8 mouse cellular contexts compared by ENCODE assay signal in genomic region chr7:24610879-24611494, GRCm38 (mm10). TPM values are rescaled to one million over a fixed set of nuclear protein-coding genes. Genes with fewer than 3 reads are reported as not detected.
DNase-seq lines count a peak whose midpoint lies in the region; ATAC-seq and TF ChIP-seq lines count a peak whose summit lies in the region.

No protein-coding gene starts in this region.

- no peak overlapping the region for H3K27ac ChIP-seq in ES-E14 (ENCODE audit: insufficient read depth, low read depth, low read length, poor library complexity, severe bottlenecking)
- H3K27ac ChIP-seq in gastrocnemius, adult 2 months: peak overlapping the region; percentile 59
- H3K27ac ChIP-seq in hindbrain, embryonic 15.5 days (replicated peaks): no peak overlapping the region
- no peak overlapping the region for H3K27ac ChIP-seq in limb, embryonic 14.5 days (replicated peaks; ENCODE audit: low read depth, low read length)
- H3K27ac ChIP-seq in midbrain, embryonic 14.5 days (replicated peaks; ENCODE audit: low read depth, low read length): no peak overlapping the region
- no peak overlapping the region for H3K27ac ChIP-seq in cerebellum, adult 2 months (ENCODE audit: insufficient read depth, low read length)

- H3K27me3 ChIP-seq in hindbrain, embryonic 15.5 days: peaks cover 50% of the 10 kb centered on the region
- peaks cover 38% of the 10 kb centered on the region for H3K27me3 ChIP-seq in limb, embryonic 14.5 days (ENCODE audit: control insufficient read depth, insufficient read depth, low read length)
- H3K27me3 ChIP-seq in midbrain, embryonic 14.5 days (ENCODE audit: control insufficient read depth, insufficient read depth, low read length): peaks cover 42% of the 10 kb centered on the region
- peaks cover 9% of the 10 kb centered on the region; the same call in 1 of the 2 replicates for H3K27me3 ChIP-seq in cerebellum, adult 2 months (ENCODE audit: control insufficient read depth, insufficient read depth, low read length)

- peak overlapping the region; percentile 45 to 68 for H3K4me3 ChIP-seq in ES-E14 (ENCODE audit: insufficient read depth in 1 of 2, low read depth in 1 of 2, low read length in 2 of 2, poor library complexity in 1 of 2, severe bottlenecking in 1 of 2)
- peak overlapping the region; percentile 86 for H3K4me3 ChIP-seq in gastrocnemius, adult 2 months
- H3K4me3 ChIP-seq in hindbrain, embryonic 15.5 days: peak overlapping the region; percentile 33
- peak overlapping the region; percentile 34 for H3K4me3 ChIP-seq in limb, embryonic 14.5 days (replicated peaks; ENCODE audit: low read length)
- peak overlapping the region; percentile 23 for H3K4me3 ChIP-seq in midbrain, embryonic 14.5 days (replicated peaks; ENCODE audit: low read depth, low read length)
- no peak overlapping the region for H3K4me3 ChIP-seq in cerebellum, adult 2 months (replicated peaks; ENCODE audit: insufficient read depth, low read depth, low read length)

- H3K4me2 ChIP-seq in hindbrain, embryonic 15.5 days: peak overlapping the region; percentile 56
- H3K4me2 ChIP-seq in limb, embryonic 14.5 days (replicated peaks; ENCODE audit: low read depth, low read length, severe bottlenecking): peak overlapping the region; percentile 61
- peak overlapping the region; percentile 45 for H3K4me2 ChIP-seq in midbrain, embryonic 14.5 days (ENCODE audit: low read length)

- intact Hi-C loops in gastrocnemius, adult 2 months (cut with DNase I): loop anchor here (2.0 kb wide), 1 partner anchor 18 kb away; no protein-coding TSS in a partner anchor

- H3K9ac ChIP-seq in ES-E14 (ENCODE audit: insufficient read depth, low read depth, low read length, poor library complexity, severe bottlenecking): peak overlapping the region; percentile 10
- no peak overlapping the region for H3K9ac ChIP-seq in hindbrain, embryonic 15.5 days
- H3K9ac ChIP-seq in limb, embryonic 14.5 days (ENCODE audit: low read depth, low read length, severe bottlenecking): no peak overlapping the region
- H3K9ac ChIP-seq in midbrain, embryonic 14.5 days (replicated peaks; ENCODE audit: low read length): no peak overlapping the region

- in situ Hi-C loops in ES-E14 (cut with MboI; ENCODE audit: low sequenced_read_pairs in 2 of 2, unreplicated experiment in 2 of 2): loop anchor here in 1 of 2 experiments (25.0 kb wide), 1 partner anchor 351 kb away; the partner anchor contains the start of gene Rabac1

- WGBS in hindbrain, embryonic 15.5 days: 1% methylated on average over 36 of the region's 36 CpGs
- WGBS in limb, embryonic 14.5 days: under 1% methylated on average over 36 of the region's 36 CpGs
- WGBS in midbrain, embryonic 14.5 days: under 1% methylated on average over 36 of the region's 36 CpGs
- 2% methylated on average over 36 of the region's 36 CpGs for WGBS in cerebellum, adult 2 months

- peak; percentile 21; the same call in 1 of the 2 replicates for ATAC-seq in hindbrain, embryonic 15.5 days (ENCODE audit: low FRiP score, low read depth)
- ATAC-seq in limb, embryonic 14.5 days (ENCODE audit: low FRiP score, low read depth): peak; percentile 21; the same call in 1 of the 2 replicates
- ATAC-seq in midbrain, embryonic 14.5 days (ENCODE audit: low FRiP score, low TSS enrichment): peak; percentile 64; the same call in 1 of the 2 replicates

- no peaks in the 10 kb centered on the region for H3K9me3 ChIP-seq in ES-E14 (ENCODE audit: control insufficient read depth, insufficient read depth, low read depth, low read length)
- H3K9me3 ChIP-seq in hindbrain, embryonic 15.5 days: no peaks in the 10 kb centered on the region
- no peaks in the 10 kb centered on the region for H3K9me3 ChIP-seq in limb, embryonic 14.5 days (ENCODE audit: control insufficient read depth, low read length)
- no peaks in the 10 kb centered on the region for H3K9me3 ChIP-seq in midbrain, embryonic 14.5 days (ENCODE audit: control insufficient read depth, low read length)

- peak; percentile 86 for DNase-seq in ES-E14 (ENCODE audit: low read depth, low spot score)
- DNase-seq in c-Kit-negative CD71-positive TER-119-positive erythroid progenitor cells, embryonic 14.5 days (ENCODE audit: low read depth, low spot score): peak; percentile 84
- peak; percentile 91 for DNase-seq in gastrocnemius, adult 2 months
- peak; percentile 78 for DNase-seq in limb, embryonic 14.5 days (ENCODE audit: low spot score)
- DNase-seq in midbrain, embryonic 14.5 days: peak; percentile 67
- peak; percentile 95 for DNase-seq in spleen, postnatal 10 days (ENCODE audit: low spot score in 2 of 2)
- DNase-seq in cerebellum, adult 2 months: no peak

- no peak for TF ChIP-seq CTCF in gastrocnemius, adult 2 months (IDR thresholded peaks at IDR 0.05)
- no peak for TF ChIP-seq CTCF in cerebellum, adult 2 months (IDR thresholded peaks at IDR 0.05; ENCODE audit: borderline replicate concordance, insufficient read depth, low read depth, low read length)

- H3K36me3 ChIP-seq in ES-E14 (ENCODE audit: control insufficient read depth, insufficient read depth, low read length, poor library complexity, severe bottlenecking): no peaks in the 10 kb centered on the region; the same call in 1 of the 2 replicates
- no peaks in the 10 kb centered on the region for H3K36me3 ChIP-seq in hindbrain, embryonic 15.5 days
- H3K36me3 ChIP-seq in limb, embryonic 14.5 days (ENCODE audit: control insufficient read depth, insufficient read depth, low read length): no peaks in the 10 kb centered on the region; the same call in 1 of the 2 replicates
- no peaks in the 10 kb centered on the region for H3K36me3 ChIP-seq in midbrain, embryonic 14.5 days (ENCODE audit: control insufficient read depth, insufficient read depth, low read length)

- no peak for TF ChIP-seq POLR2A in limb, embryonic 14.5 days (IDR thresholded peaks at IDR 0.05; ENCODE audit: borderline replicate concordance, extremely low read depth, insufficient read depth, insufficient read length)
- no peak for TF ChIP-seq POLR2A in cerebellum, adult 2 months (IDR thresholded peaks at IDR 0.05; ENCODE audit: borderline replicate concordance, insufficient read depth, low read length)

- peaks cover 0 to 12% of the 10 kb centered on the region in 2 experiments; a peak in 2 of 4 replicates for H3K4me1 ChIP-seq in ES-E14 (ENCODE audit: control insufficient read depth in 2 of 2, insufficient read depth in 2 of 2, low read length in 2 of 2, poor library complexity in 1 of 2)
- peaks cover 21% of the 10 kb centered on the region for H3K4me1 ChIP-seq in hindbrain, embryonic 15.5 days (replicated peaks)
- peaks cover 11% of the 10 kb centered on the region for H3K4me1 ChIP-seq in limb, embryonic 14.5 days (ENCODE audit: control insufficient read depth, insufficient read depth, low read length)
- peaks cover 10% of the 10 kb centered on the region; the same call in 1 of the 2 replicates for H3K4me1 ChIP-seq in midbrain, embryonic 14.5 days (ENCODE audit: control insufficient read depth, insufficient read depth, low read length)
- H3K4me1 ChIP-seq in cerebellum, adult 2 months (ENCODE audit: control insufficient read depth, insufficient read depth, low read length): peaks cover 4% of the 10 kb centered on the region; the same call in 1 of the 2 replicates

TF ChIP-seq in ES-E14, 5 proteins besides CTCF, POLR2A, EP300 and RAD21:
- TF ChIP-seq ZC3H11A (IDR thresholded peaks at IDR 0.05; ENCODE audit: borderline replicate concordance, low read depth, low read length) (no peak), MAFK (IDR thresholded peaks at IDR 0.05; ENCODE audit: insufficient read depth, low read depth, low read length) (no peak), ZNF384 (IDR thresholded peaks at IDR 0.05; ENCODE audit: low read depth, low read length) (no peak), HCFC1 (IDR thresholded peaks at IDR 0.05; ENCODE audit: borderline replicate concordance, insufficient read depth, low read length) (no peak), CHD2 (IDR thresholded peaks at IDR 0.05; ENCODE audit: low read depth, low read length) (no peak)

RNA-seq across cellular contexts. Expression of gene Phldb3, which starts 0.4 kb away (rescaled TPM):
- total RNA-seq in ES-E14 (2012; rRNA removed): 1.5 and 1.8 TPM in 2 replicates
- under 1 TPM; 0.54 to 0.59 TPM for total RNA-seq in gastrocnemius, adult 2 months (2021)
- polyA plus RNA-seq in hindbrain, embryonic 15.5 days (2015; fragmentation: Nextera tagmentation; extraction: Ambion mirVana): not detected in 2 replicates
- polyA plus RNA-seq in limb, embryonic 14.5 days (2012; rRNA removed): 4.1 and 5.5 TPM in 2 replicates
- 0.70 and 1.2 TPM in 2 replicates for polyA plus RNA-seq in limb, embryonic 14.5 days (2014; fragmentation: Nextera tagmentation; extraction: Ambion mirVana)
- polyA plus RNA-seq in midbrain, embryonic 14.5 days (2014; fragmentation: Nextera tagmentation; extraction: Ambion mirVana): not detected in 2 replicates
- 0.18 TPM in 1 of 2 replicates, not detected in the other for polyA plus RNA-seq in cerebellum, adult 2 months (2012; rRNA removed)

RNA-seq across cellular contexts. Expression of gene Zfp575, which starts 23.5 kb away (rescaled TPM):
- total RNA-seq in ES-E14 (2012; rRNA removed): 0.22 TPM in 1 of 2 replicates, not detected in the other
- under 1 TPM in 1 of 2 experiments, not detected in 1; 0.17 TPM for total RNA-seq in gastrocnemius, adult 2 months (2021)
- 14.8 and 19.7 TPM in 2 replicates for polyA plus RNA-seq in hindbrain, embryonic 15.5 days (2015; fragmentation: Nextera tagmentation; extraction: Ambion mirVana)
- polyA plus RNA-seq in limb, embryonic 14.5 days (2012; rRNA removed): 4.5 and 7.6 TPM in 2 replicates
- polyA plus RNA-seq in limb, embryonic 14.5 days (2014; fragmentation: Nextera tagmentation; extraction: Ambion mirVana): 5.0 TPM in 2 replicates
- polyA plus RNA-seq in midbrain, embryonic 14.5 days (2014; fragmentation: Nextera tagmentation; extraction: Ambion mirVana): 9.2 and 12.1 TPM in 2 replicates
- 1.4 TPM in 2 replicates for polyA plus RNA-seq in cerebellum, adult 2 months (2012; rRNA removed)

RNA-seq across cellular contexts. Expression of gene Ethe1, which starts 23.6 kb away (rescaled TPM):
- 14.3 and 14.7 TPM in 2 replicates for total RNA-seq in ES-E14 (2012; rRNA removed)
- 10 to 100 TPM; 22.0 to 27.4 TPM for total RNA-seq in gastrocnemius, adult 2 months (2021)
- 27.4 and 27.5 TPM in 2 replicates for polyA plus RNA-seq in hindbrain, embryonic 15.5 days (2015; fragmentation: Nextera tagmentation; extraction: Ambion mirVana)
- polyA plus RNA-seq in limb, embryonic 14.5 days (2012; rRNA removed): 19.9 and 21.9 TPM in 2 replicates
- polyA plus RNA-seq in limb, embryonic 14.5 days (2014; fragmentation: Nextera tagmentation; extraction: Ambion mirVana): 30.7 and 31.5 TPM in 2 replicates
- polyA plus RNA-seq in midbrain, embryonic 14.5 days (2014; fragmentation: Nextera tagmentation; extraction: Ambion mirVana): 18.5 and 24.2 TPM in 2 replicates
- 25.7 and 28.0 TPM in 2 replicates for polyA plus RNA-seq in cerebellum, adult 2 months (2012; rRNA removed)

RNA-seq across cellular contexts. Expression of gene Lypd3, which starts 25.4 kb away (rescaled TPM):
- total RNA-seq in ES-E14 (2012; rRNA removed): 0.13 and 0.32 TPM in 2 replicates
- not detected for total RNA-seq in gastrocnemius, adult 2 months (2021)
- polyA plus RNA-seq in hindbrain, embryonic 15.5 days (2015; fragmentation: Nextera tagmentation; extraction: Ambion mirVana): 0.41 and 0.73 TPM in 2 replicates
- polyA plus RNA-seq in limb, embryonic 14.5 days (2012; rRNA removed): 24.8 and 30.4 TPM in 2 replicates
- 38.8 and 50.7 TPM in 2 replicates for polyA plus RNA-seq in limb, embryonic 14.5 days (2014; fragmentation: Nextera tagmentation; extraction: Ambion mirVana)
- 0.13 and 0.26 TPM in 2 replicates for polyA plus RNA-seq in midbrain, embryonic 14.5 days (2014; fragmentation: Nextera tagmentation; extraction: Ambion mirVana)
- polyA plus RNA-seq in cerebellum, adult 2 months (2012; rRNA removed): 0.08 TPM in 1 of 2 replicates, not detected in the other

Comparison
In these comparisons a context has a peak if more than half of its experiments do, and no peak if none do; other contexts are left out.
1. DNase-seq: peak in ES-E14 (single experiment), c-Kit-negative CD71-positive TER-119-positive erythroid progenitor cells, embryonic 14.5 days (single experiment), gastrocnemius, adult 2 months (single experiment), limb, embryonic 14.5 days (single experiment), midbrain, embryonic 14.5 days (single experiment) and spleen, postnatal 10 days (2 of 2); none in cerebellum, adult 2 months (0 of 2).
2. Peak in every context shown above with its lines, with median percentiles within 50 percentile points of each other: ATAC-seq and H3K4me2 ChIP-seq.